Comparison of ENCODE assay signal across 19 mouse cellular contexts in the genomic region with DNA sequence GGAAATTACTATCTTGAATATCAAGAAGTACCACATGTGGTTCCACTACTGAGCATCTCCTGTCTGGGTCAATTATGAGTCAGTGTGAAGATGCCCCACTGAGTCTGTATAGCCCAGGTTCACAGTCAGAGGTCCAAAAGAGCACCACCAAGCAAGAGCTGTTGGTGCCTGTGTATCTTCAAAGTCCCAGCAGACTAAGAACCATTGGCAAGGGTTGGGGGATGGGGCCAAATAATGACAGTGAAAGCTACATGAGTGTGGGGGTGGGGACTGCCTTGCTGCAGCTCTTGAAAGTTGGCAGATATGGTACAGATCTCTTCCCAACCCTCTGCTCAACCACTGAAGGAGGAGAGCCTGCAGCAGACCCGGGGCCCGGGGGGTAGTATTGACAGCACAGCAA. TPM values are rescaled to one million over a fixed set of nuclear protein-coding genes. Genes with fewer than 3 reads are reported as not detected.
DNase-seq lines count a peak whose midpoint lies in the region; ATAC-seq and TF ChIP-seq lines count a peak whose summit lies in the region.
"Had no signal": no experiment of that assay in that cellular context is flagged by ENCODE, and none has a peak within 500 bp of the region (broad histone marks: within the 10 kb centered on the region; RNA-seq: fewer than 3 reads in every experiment).

No protein-coding gene starts in this region.

- TF ChIP-seq CTCF in liver, postnatal 0 days (IDR thresholded peaks at IDR 0.05; ENCODE audit: low read depth): no peak
- no peak for TF ChIP-seq CTCF in stomach, postnatal 0 days (IDR thresholded peaks at IDR 0.05; ENCODE audit: low read depth)

- no peaks in the 10 kb centered on the region for H3K27me3 ChIP-seq in liver, postnatal 0 days (ENCODE audit: insufficient read depth, low read length)
- no peaks in the 10 kb centered on the region for H3K27me3 ChIP-seq in stomach, postnatal 0 days (ENCODE audit: control insufficient read depth, insufficient read depth, low read length)
- no peaks in the 10 kb centered on the region for H3K27me3 ChIP-seq in kidney, embryonic 16.5 days (ENCODE audit: insufficient read depth, low read length)
- H3K27me3 ChIP-seq: embryonic facial prominence, embryonic 13.5 days; forebrain, embryonic 12.5 days; heart, embryonic 15.5 days; hindbrain, embryonic 15.5 days; Patski had no signal

- H3K4me3 ChIP-seq in liver, postnatal 0 days (ENCODE audit: low read depth, low read length): no peak overlapping the region
- no peak overlapping the region for H3K4me3 ChIP-seq in stomach, postnatal 0 days (ENCODE audit: low read depth, low read length)
- no peak overlapping the region for H3K4me3 ChIP-seq in kidney, embryonic 16.5 days (ENCODE audit: low read length)
- H3K4me3 ChIP-seq: embryonic facial prominence, embryonic 13.5 days; forebrain, embryonic 12.5 days; heart, embryonic 15.5 days; hindbrain, embryonic 15.5 days had no signal

- no peaks in the 10 kb centered on the region for H3K4me1 ChIP-seq in liver, postnatal 0 days (ENCODE audit: insufficient read depth)
- H3K4me1 ChIP-seq in stomach, postnatal 0 days (replicated peaks; ENCODE audit: control insufficient read depth, insufficient read depth): no peaks in the 10 kb centered on the region
- H3K4me1 ChIP-seq in kidney, embryonic 16.5 days (ENCODE audit: insufficient read depth, low read length): peaks cover 9% of the 10 kb centered on the region; the same call in 1 of the 2 replicates
- H3K4me1 ChIP-seq: embryonic facial prominence, embryonic 13.5 days had no signal

- ATAC-seq in liver, postnatal 0 days: no peak
- peak; percentile 45 for ATAC-seq in CD4-positive, CD25-positive, alpha-beta regulatory T cell, adult 4 months
- ATAC-seq in stomach, postnatal 0 days (ENCODE audit: low FRiP score, low TSS enrichment): no peak
- no peak for ATAC-seq in kidney, embryonic 16.5 days (ENCODE audit: low FRiP score, low TSS enrichment)
- ATAC-seq: forebrain, postnatal 0 days; intestine, embryonic 16.5 days; Patski had no signal

- DNase-seq in liver: peak; percentile 1
- no peak for DNase-seq in liver, postnatal 0 days
- DNase-seq in CD4-positive, CD25-positive, alpha-beta regulatory T cell, adult 2 months (ENCODE audit: low read depth, low spot score): peak; percentile 38
- peak; percentile 10 for DNase-seq in stomach, postnatal 0 days (ENCODE audit: low spot score)
- DNase-seq: adrenal gland, adult 2 months; adrenal gland, postnatal 36 days; cerebellum, adult 11-12 months; cerebellum, adult 9-10 months; forebrain, postnatal 0 days; heart, adult 18-20 months had no signal

- 71% methylated on average over 2 of the region's 2 CpGs for WGBS in liver, postnatal 0 days (ENCODE audit: insufficient replicate concordance)
- WGBS in stomach, postnatal 0 days: 44% methylated on average over 2 of the region's 2 CpGs
- WGBS in kidney, embryonic 16.5 days: 54% methylated on average over 2 of the region's 2 CpGs

- no peak overlapping the region for H3K27ac ChIP-seq in liver, postnatal 0 days (ENCODE audit: low read depth)
- no peak overlapping the region for H3K27ac ChIP-seq in stomach, postnatal 0 days (replicated peaks)
- no peak overlapping the region for H3K27ac ChIP-seq in kidney, embryonic 16.5 days (ENCODE audit: low read length)
- H3K27ac ChIP-seq: embryonic facial prominence, embryonic 13.5 days; forebrain, embryonic 12.5 days; heart, embryonic 15.5 days; hindbrain, embryonic 15.5 days had no signal

- no peaks in the 10 kb centered on the region for H3K36me3 ChIP-seq in liver, postnatal 0 days (replicated peaks; ENCODE audit: insufficient read depth, low read length)
- no peaks in the 10 kb centered on the region for H3K36me3 ChIP-seq in stomach, postnatal 0 days (ENCODE audit: control insufficient read depth, insufficient read depth, low read length)
- no peaks in the 10 kb centered on the region for H3K36me3 ChIP-seq in kidney, embryonic 16.5 days (ENCODE audit: insufficient read depth, low read length)
- H3K36me3 ChIP-seq: embryonic facial prominence, embryonic 13.5 days; forebrain, embryonic 12.5 days; heart, embryonic 15.5 days; hindbrain, embryonic 15.5 days had no signal

- no peak overlapping the region for H3K4me2 ChIP-seq in liver, postnatal 0 days (ENCODE audit: low read depth, low read length)
- H3K4me2 ChIP-seq in stomach, postnatal 0 days (replicated peaks; ENCODE audit: low read depth): no peak overlapping the region
- no peak overlapping the region for H3K4me2 ChIP-seq in kidney, embryonic 16.5 days (replicated peaks; ENCODE audit: low read depth, low read length)
- H3K4me2 ChIP-seq: embryonic facial prominence, embryonic 13.5 days; forebrain, embryonic 12.5 days; heart, embryonic 11.5 days; heart, embryonic 15.5 days; hindbrain, embryonic 15.5 days had no signal

- TF ChIP-seq EP300 in liver, postnatal 0 days (IDR thresholded peaks at IDR 0.05; ENCODE audit: low read depth): no peak
- no peak for TF ChIP-seq EP300 in stomach, postnatal 0 days (optimal IDR thresholded peaks at IDR 0.05)

- no peaks in the 10 kb centered on the region for H3K9me3 ChIP-seq in liver, postnatal 0 days (ENCODE audit: low read length)
- H3K9me3 ChIP-seq in stomach, postnatal 0 days (ENCODE audit: control insufficient read depth, low read length): no peaks in the 10 kb centered on the region
- no peaks in the 10 kb centered on the region for H3K9me3 ChIP-seq in kidney, embryonic 16.5 days (ENCODE audit: low read length)
- H3K9me3 ChIP-seq: embryonic facial prominence, embryonic 13.5 days; forebrain, embryonic 12.5 days; heart, embryonic 15.5 days; hindbrain, embryonic 15.5 days had no signal

- H3K9ac ChIP-seq in liver, postnatal 0 days (replicated peaks): no peak overlapping the region
- no peak overlapping the region for H3K9ac ChIP-seq in stomach, postnatal 0 days (ENCODE audit: low read length)
- H3K9ac ChIP-seq in kidney, embryonic 16.5 days (replicated peaks; ENCODE audit: low read length): no peak overlapping the region
- H3K9ac ChIP-seq: embryonic facial prominence, embryonic 13.5 days; forebrain, embryonic 12.5 days; forebrain, postnatal 0 days; heart, embryonic 15.5 days; hindbrain, embryonic 15.5 days had no signal

RNA-seq across cellular contexts. Expression of a gene that starts 48.6 kb away (rescaled TPM):
- polyA plus RNA-seq in liver, postnatal 0 days (2015; fragmentation: Nextera tagmentation; extraction: Ambion mirVana): 9.4 and 9.6 TPM in 2 replicates
- polyA plus RNA-seq in CD4-positive, CD25-positive, alpha-beta regulatory T cell, adult 4 months (2017; shearing (Covaris generic)): 10 to 100 TPM in 1 of 2 experiments, 1 to 10 TPM in 1; 7.2 to 10.5 TPM
- 17.0 and 19.4 TPM in 2 replicates for polyA plus RNA-seq in stomach, postnatal 0 days (2015; fragmentation: Nextera tagmentation; extraction: Ambion mirVana)
- 34.2 and 39.0 TPM in 2 replicates for polyA plus RNA-seq in kidney, embryonic 16.5 days (2015; fragmentation: Nextera tagmentation; extraction: Ambion mirVana)
